Mouse (Mus musculus): ENCODE results near the gene Itpr3.

Itpr3 gene

DNA sequence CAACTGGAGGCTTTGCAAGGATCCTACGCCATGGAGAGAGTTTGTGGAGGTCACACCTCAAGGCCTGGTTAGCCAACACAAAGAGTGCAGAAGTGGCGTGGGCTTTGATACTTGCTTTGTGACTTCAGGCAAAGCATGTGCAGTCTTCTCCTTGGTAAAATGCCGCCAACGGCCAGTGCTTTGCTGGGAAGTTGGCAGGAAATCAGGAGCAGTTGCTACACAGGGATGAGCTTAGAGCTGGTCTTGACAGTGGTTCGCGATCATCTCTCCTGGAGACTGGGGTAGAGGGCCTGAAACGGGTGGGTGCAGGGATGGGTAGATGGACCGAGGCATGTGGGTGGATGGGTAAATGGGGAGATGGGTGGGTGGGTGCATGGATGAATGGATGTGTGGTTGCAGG lies 15.3 kb downstream of the Itpr3 start:
- no peak for DNase-seq

DNA sequence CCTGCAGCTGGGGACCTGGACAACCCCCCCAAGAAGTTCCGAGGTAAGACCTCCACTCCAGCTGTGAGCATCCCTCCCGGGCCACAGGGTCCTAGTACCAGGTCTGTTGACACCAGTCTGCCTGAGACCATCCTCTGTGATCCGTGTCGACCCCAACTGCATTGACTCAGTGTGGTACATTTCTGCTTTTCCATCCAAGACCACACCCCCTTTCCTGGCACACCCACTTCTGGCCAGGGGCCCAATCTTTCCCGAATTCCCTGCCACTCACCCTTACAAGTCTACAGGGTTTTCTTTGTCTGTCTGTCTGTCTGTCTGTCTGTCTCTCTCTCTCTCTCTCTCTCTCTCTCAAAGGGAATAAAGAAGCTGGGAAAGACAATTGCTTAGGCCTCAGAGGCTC lies 16.0 kb downstream of the Itpr3 start:
- DNase-seq = no peak

DNA sequence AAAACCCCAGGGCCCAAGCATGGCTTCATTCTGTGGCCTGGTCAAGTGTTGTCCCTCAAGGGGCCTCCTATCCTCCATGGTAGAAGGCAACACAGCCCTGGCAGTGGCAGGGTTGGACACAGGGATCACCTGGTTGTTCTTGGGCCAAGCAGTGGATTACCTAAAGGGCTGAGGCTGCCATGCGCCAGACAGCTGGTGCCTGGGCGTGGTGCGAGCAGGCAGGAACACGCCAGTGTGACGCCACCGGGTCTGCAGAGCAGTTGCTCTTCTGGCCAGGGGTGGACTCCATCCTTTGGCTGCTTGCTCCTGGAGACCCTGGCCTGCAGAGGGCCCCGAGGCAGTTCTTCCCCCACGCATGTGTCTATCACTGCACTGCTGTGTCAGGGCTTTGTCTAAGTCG lies 16.7 kb downstream of the Itpr3 start:
- no peak for DNase-seq

DNA sequence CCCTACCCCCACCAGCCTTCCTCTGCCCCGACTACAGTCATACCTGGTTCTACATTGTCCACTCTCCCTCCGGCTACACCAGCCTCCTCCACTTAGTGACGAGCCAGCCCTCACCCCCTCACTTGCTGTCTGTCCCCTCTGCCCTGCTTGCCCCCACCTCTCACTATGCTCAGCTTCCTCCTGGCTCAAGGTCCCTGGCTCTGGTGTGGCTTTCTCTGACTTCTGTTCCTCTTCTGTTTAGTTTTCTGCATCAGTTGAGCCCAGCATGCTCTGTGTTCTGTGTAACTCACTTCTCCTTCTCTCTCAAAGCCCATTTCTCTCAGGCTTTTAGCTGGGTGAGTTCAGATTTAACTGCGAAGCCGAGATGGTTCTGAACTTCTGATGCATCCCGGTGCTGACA lies 17.1 kb downstream of the Itpr3 start:
- DNase-seq = no peak

DNA sequence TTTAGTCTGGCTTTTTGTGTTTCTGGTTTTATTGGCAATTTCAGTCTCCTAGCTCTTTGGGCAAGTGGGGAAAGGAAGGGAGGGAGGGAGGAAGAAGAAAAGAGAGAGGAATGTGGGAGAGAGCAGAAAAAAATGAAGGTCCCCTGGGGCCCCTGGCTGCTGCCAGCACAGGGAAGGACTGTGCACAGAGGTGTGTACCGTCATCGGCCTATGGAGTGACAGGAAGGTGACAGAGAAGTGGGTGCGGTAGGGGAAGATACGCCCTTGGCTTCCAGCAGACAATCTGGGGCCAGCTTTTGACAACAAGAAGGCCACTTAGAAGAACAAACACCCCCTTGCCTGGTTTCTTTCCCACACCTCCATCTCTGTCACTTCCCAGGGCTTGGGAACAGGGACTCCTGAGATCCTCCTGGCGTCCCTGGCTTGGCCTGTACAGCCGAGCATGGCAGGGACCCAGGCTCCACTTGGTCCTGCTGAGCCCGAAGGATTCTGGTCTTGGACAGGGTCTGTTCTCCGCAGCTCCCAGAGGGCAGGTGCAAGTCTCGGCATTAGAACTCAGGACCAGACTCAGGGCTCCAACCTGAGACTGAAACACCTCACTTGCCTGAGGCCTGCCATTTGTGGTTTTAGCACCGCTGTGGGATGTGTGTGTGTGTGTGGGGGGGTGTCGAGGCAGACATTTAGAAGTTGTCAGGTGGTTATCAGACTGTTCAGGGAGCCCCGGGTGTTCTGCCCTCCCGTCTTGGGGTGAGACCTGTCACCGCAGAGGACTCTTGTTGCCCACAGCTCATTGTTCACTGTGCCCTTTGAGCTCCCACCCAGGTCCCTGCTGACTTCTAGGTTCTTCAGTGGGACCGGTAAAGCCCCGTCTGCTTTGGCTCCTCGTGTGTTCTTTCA lies 18.0 kb downstream of the Itpr3 start:
- DNase-seq = peak in 1 of 2 experiments; percentile 40

DNA sequence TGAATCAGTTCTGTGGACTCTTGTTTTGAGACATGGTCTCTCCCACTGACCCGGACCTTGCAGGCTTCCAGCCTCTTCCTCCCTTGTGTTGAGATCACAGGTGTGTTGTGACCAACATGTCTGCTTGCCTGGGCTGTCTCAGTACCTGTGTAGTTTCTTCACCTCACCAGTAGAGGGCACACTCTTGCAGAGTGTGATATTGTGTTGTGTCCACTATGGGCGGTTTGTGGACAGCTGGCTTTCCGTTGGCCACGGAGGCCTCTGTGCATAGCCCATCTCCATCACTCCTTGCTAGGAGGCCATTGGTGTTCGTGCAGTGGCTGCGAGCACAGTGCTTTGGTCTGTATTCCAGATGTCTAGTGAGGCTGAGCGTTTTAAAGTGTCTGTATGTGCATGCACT lies 20.0 kb downstream of the Itpr3 start:
- no peak for DNase-seq

DNA sequence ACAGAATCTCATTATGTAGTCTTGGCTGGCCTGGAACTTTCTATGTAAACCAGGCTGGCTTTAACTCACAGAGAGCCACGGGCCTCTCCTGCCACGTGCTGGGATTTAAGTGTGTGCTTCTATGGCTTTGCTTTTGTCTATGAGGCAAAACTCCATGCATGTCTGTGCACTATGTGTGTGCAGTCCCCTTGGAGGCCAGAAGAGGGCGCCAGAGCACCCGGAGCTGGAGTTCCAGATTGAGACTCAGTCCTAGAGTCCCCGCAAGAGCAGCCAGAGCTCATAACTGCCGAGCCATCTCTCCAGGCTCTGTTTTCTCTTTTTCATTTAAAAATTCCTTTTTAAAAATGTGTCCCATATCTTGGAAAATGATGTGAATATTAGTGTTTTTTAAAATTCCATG lies 20.8 kb downstream of the Itpr3 start:
- DNase-seq = no peak

DNA sequence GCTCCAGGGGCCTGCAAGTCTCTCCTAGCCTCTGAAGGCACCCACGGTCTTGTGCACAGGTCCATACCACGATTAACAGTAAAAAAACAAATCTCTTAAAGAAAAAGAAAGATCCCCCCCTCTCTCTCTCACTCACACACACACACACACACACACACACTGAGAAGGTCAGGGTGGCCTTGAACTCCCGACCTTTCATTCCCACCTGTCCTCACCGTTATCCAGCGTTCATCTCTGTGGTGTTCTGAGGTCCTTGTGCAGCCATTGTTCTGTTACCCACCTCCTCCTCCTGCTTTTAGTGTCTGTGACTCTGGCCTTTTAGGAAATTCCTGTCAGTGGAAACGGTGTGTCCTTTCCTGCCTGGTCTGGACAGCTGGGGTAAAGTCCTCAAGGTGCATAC lies 21.4 kb downstream of the Itpr3 start:
- DNase-seq = no peak

DNA sequence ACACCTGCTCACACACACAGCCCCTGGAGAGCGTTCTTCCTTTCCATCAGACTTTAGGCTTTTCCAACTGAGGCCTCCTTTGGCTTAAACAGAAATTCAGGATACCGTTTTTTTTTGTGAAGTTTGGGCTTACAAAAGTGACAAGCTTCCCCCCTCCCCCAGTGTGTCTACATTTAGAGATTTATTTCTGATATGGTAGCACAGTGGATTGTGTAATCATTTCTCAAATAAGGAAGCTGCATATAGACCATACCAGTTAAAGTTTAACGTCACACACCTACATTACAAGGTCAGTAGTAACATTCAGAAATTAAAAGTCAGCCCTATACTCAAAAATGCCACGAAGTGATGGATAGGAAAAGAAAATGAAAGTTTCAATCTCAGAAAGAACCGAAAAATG lies 24.8 kb downstream of the Itpr3 start:
- DNase-seq = no peak

DNA sequence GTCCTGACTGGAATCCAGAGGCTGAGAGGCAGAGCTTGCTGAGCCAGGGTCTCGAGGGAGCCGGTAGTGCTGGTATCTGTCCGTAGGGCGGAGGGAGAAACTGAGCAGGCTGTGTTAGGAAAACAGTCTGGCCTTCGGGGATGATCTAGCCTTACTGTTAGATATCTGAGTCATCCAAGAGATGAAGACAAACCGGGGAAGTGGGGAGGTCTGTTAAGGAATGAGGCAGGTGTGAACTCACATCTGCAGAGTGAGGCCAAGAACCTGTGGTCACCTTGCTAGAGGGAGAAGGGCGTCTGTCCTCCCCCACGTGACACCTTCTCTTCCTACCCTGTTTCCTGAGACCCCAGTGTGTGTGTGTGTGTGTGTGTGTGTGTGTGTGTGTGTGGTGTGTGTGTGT lies 25.7 kb downstream of the Itpr3 start:
- DNase-seq = no peak

DNA sequence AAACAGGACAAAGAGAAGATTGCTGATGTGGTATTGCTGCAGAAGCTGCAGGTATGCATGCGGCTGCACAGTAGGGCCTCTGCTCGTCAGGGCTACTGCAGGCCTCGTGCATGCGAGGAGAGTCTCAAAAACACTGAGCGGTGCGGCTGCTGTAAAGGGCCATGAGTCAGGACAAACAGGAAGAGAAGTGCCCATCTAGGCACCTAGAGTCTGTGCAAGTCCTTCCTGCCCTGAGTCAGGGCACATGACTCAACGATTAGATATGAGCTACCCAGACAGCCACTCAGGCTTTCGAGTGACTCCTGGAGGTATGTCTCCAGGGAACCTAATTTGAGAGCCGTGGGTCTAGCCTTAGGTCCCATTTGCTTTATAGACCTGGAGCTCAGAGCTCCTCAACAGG lies 26.5 kb downstream of the Itpr3 start:
- DNase-seq = no peak

DNA sequence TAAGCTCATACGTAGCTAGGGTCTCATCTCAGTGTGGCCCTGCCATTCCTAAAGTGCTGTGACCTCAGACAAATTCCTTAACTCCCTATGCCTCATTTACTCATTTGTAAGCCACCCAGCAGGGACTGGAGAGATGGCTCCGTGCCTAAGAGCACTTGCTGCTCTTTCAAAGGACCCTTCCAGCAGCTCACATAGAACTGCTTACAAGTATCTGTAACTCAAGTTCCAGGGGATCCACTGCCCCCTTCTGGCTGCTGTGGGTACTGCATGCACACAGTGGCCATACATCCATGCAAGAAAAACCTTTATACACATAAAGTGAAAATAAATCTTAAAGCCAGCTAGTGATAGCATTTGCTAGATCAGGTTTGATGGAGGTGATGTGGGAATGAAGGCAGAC lies 28.6 kb downstream of the Itpr3 start:
- peak; percentile 72 to 79 for DNase-seq

DNA sequence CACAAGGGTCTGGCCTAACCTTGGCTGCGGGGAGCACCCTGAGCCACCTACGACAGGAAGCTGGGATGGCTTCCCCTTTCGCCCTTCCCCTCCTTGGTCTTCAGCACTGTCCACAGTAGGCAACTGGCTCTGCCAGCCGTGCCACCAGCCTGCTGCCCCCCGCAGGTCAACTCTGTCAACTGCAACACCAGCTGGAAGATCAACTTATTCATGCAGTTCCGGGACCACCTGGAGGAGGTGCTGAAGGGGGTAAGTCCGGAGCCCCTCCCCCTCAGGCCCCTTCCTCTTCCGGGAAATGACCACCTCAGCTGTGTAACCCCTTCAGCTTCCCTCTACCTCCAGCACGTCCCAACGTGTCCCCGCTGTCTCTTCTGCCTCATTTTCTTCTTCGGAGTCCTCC lies 30.3 kb downstream of the Itpr3 start:
- peak; percentile 68 for DNase-seq

DNA sequence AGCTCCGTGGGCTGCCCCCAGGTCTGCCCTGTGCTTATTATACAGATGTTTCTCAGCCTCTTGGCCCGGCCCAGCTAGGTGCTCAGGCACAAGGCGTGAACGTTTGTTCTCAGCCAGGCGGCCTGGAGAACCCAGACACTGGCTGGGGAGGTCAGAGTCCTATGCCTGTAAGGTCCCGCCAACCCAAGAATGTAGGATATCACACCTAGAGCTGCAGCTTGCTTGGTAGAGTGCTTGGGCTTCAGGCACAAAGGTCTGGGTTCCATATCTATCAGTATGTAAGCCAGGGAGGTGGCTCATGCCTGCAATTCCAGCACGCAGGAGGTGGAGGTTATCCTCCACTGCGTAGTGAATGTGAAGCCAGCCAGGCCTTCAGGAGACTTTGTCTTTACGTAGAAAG lies 33.0 kb downstream of the Itpr3 start:
- no peak for DNase-seq

DNA sequence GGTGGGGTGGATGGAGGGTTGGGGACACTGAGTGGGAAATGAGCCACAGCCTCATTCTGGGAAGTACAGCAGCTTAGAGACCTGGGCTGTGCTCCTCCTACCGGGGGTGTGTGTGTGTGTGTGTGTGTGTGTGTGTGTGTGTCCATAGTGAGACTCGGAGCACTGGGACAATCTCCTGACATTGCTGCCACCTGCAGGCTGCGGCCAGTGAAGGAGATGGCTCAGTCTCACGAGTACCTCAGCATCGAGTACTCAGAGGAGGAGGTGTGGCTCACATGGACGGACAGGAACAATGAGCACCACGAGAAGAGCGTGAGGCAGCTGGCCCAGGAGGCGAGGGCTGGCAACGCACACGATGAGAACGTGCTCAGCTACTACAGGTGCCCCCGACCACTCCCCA lies 38.6 kb downstream of the Itpr3 start:
- no peak for DNase-seq

DNA sequence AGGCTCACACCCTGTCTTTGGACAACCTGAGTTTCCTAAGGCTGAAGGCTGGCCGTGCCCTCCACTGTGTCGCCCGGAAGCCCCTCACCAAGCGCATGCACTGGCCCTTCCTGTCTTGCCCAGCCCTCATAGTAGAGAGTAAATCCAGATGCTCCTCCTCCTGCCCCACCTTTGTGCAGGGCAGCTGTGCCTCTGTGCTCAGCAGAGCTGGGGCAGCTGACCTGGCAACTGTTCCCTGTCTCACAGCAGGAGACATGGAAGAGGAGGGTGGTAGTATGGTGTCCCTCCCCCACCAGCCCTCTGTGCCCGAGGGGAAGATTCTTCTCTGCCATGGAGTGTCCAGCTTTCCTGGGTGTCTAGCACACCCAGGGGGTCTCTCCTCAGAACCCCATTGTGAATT lies 44.6 kb downstream of the Itpr3 start:
- DNase-seq = no peak

DNA sequence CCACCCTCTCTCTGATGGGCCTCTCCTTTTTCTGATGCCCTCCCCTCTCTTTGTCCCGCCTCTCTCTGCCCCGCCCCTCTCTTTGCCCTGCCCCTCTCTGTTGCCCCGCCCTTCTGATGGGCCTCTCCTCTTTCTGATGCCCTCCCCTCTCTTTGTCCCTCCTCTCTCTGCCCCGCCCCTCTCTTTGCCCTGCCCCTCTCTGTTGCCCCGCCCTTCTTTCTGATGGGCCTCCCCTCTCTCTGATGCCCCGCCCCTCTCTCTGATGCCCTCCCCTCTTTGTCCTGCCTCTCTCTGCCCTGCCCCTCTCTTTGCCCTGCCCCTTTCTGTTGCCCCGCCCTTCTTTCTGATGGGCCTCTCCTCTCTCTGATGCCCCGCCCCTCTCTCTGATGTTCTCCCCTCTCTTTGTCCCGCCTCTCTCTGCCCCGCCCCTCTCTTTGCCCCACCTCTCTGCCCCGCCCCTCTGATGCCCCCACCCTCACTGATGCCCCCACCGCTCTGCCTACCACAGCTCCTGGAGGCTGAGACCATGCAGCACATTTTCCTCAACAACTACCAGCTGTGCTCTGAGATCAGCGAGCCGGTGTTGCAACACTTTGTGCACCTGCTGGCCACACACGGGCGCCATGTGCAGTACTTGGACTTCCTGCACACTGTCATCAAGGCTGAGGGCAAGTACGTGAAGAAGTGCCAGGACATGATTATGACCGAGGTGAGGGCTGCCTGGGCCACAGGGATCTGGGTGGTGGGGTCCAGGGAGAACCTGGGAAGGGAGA lies 48.8 kb downstream of the Itpr3 start:
- no peak for DNase-seq

DNA sequence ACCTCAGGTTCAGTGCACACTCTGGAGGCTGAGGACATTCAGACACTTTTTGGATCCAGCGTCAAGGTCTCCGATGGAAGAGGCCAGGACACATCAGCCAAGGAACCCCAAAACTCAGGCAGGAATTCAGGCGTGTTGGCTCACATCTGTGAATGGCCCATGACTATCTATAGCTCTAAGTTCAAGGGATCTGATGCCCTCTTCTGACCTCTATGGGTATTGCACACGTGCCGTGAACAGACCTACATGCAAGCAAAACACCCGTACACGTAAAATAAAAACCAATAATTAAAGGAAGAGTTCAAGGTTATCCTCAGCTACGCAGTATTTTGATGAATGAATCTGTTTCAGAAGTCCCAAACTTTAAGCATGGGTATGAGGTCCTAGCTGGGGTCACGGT lies 49.6 kb downstream of the Itpr3 start:
- peak in 1 of 2 experiments; percentile 32 for DNase-seq

DNA sequence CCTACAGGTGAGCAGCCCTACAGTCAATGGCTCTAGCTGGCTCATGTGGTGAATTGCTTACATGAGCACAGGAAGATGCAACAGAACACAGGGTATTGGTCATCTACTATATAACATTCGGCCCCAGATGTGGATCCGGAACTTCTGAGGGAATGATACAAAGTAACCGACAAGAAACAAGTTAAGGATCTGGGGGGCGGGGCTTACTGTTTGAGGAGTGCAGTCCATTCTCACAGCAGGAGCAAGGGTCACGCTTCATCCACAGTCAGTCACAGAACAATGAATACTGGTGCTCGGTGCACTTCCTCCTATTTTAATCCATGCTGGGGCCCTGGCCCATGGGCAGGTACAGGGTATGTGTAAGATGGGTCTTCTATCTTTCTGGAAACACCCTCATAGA lies 50.8 kb downstream of the Itpr3 start:
- DNase-seq = no peak

DNA sequence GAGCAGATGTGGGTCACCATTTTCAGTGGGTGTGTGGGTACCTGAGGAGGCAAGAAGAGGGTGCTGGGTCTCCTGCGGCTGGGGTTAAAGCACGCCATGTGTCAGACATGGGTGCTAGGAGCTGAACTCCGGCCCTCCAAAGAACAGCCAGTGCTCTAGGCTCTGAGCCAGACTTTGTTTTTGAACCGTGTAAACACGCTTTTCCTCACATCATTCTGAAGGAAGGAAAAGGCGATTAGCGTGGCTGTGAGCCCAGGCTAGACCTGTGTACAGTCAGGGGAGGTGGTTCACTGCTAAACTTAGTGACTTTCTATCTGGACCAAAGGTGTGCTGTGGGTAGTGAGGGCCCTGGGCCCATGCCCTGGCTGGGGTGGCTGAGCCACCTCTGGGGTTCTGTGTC lies 53.0 kb downstream of the Itpr3 start:
- no peak for DNase-seq

DNA sequence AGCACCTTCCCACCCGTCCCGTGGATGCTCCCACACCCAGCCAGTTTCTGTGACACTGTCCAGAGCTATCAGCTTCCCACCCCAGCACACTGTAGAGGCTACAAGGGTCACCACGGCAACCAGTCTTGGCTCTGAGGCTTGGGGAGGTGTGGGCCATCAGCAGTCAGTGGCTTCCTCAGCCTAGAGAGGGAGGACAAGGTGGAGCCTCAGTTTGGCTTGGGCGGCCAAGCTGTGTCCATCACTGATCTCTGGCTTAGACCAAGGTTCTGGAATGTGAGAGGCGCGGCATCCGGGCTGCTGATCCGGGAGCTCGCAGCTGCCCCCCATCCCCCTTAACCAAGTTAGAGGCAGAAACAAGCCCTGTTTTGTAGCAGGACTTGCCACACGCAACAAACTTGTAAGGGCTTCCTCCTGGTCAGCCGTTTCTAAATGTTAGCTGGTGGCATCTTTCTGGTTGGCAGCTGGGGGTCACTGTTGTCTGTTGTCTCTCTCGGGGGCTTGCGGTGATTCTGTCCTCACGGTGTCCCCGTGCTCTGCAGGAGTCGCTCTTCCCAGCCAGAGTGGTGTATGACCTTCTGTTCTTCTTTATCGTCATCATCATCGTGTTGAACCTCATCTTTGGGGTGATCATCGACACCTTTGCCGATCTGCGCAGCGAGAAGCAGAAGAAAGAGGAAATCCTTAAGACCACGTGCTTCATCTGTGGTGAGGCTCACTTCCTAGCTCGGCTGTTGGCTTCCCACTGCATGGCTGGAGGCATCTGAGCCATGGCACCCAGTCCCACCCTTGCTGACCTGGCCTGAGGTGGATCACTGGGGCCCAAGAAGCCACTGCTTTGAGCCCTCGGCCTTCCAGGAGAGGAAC lies 61.8 kb downstream of the Itpr3 start:
- no peak for DNase-seq

DNA sequence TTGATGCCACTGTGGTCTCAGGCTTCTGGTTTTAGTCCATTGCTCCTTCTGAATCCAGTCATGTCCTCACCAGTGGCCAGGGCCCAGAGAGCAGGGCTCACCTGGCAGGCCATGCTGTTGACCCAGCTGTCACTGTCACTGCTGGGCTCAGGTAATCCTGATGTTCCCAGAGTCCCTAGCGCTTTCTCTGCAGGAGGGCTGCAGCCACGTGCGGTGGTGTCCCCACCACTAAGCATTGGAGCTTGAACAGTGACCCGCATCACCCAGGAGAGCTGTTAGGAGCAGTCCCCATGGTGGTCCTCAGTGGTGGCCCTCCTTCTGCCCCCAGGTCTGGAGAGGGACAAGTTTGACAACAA lies 62.4 kb downstream of the Itpr3 start:
- no peak for DNase-seq

DNA sequence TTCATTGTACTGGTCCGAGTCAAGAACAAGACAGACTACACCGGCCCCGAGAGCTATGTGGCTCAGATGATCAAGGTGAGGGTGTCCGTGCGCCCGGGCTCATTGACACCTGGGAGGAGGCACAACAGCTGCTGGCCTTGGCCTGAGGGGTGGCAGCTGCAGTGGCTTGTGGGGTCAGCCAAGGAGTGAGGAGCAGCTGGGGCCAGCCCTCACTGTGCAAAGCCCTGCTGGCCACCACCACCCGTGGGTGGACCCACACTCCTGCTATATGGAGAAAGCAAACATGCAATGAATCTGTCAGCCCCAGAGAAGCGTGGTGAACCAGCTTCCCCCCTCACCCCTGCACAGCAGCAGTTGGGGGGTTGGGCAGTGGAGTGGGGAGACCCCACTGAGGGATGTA lies 62.9 kb downstream of the Itpr3 start:
- DNase-seq = no peak

All from thymus, postnatal 36 days (tissue).